Mouse (Mus musculus): ENCODE measurements around the gene Lsm7. TPM values are rescaled to one million over a fixed set of nuclear protein-coding genes. Genes with fewer than 3 reads are reported as not detected.
A peak's percentile ranks its signal among the peaks of the same experiment; 100 is the strongest.

The Lsm7 gene
- polyA plus RNA-seq, 1 experiment, result 106 TPM

DNA sequence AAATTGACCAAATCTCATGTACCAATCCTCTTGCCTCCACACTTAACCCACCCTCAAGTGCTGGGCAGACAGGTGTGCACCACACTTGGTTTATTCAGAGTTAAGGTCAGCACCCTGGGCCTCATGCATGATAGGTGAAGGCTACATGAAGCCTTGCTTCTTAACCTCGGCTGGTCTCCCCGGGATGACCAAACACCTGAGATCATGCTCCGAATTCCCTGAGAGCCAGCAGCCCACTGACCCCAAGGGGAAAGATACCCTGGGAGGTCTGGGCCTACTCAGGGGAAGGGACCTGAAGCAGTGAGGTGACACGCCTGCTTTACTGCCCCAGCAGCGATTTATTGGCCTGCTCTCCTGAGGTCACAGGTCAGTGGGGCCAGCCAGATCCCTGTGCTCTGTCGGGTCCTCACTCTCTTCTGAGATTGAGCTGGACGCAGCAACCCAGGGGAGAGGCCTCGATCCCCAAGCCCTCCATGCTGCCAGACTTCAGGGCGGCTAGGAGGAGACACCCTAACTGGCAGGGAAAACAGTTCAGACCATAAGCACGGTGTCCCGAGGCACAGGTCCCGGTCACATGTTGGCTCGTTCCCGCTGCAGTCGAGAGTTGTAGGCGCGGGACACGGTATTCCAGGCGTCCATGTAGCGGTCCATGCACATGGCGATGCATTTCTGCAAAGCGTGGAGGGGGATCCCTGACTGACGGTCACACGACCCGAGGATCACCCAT is 44.7 kb upstream of the Lsm7 start:
- H3K4me3 ChIP-seq (ENCODE audit: insufficient read depth, low read length), result peak overlapping the region; percentile 65
- H3K27ac ChIP-seq (ENCODE audit: insufficient read depth, low read length), result no peak overlapping the region
- TF ChIP-seq CTCF (IDR thresholded peaks at IDR 0.05; ENCODE audit: borderline replicate concordance, insufficient read depth, low read length) (no peak), POLR2A (IDR thresholded peaks at IDR 0.05; ENCODE audit: low read depth, low read length) (peak; percentile 37; the same call in 1 of the 2 replicates)
- H3K4me1 ChIP-seq (ENCODE audit: control insufficient read depth, insufficient read depth, low read length), result 0 out of 2 replicates have a peak, but pooled peaks cover 3% of the 10 kb centered on the region

DNA sequence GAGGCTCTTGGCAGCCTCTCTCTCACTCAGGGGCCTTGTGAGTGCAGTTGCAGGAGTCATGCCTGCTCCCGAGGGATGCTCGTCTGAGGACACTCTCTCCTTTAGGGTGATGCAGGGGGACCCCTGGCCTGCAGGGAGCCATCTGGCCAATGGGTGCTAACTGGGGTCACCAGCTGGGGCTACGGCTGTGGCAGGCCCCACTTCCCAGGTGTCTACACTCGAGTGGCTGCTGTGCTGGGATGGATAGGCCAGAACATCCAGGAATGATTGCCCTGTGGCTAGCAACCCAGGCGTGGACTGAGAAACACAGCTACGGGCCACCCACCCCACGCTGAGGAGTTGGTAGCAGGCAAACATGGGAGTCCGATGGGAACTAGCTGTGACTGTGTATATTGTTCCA is 44.1 kb upstream of the Lsm7 start:
- Histone ChIP-seq H3K4me3 (ENCODE audit: insufficient read depth, low read length) (peak overlapping the region; percentile 65; the same call in 1 of the 2 replicates), H3K27ac (ENCODE audit: insufficient read depth, low read length) (no peak overlapping the region), H3K4me1 (ENCODE audit: control insufficient read depth, insufficient read depth, low read length) (0 out of 2 replicates have a peak, but pooled peaks cover 3% of the 10 kb centered on the region)
- no peak for TF ChIP-seq POLR2A (IDR thresholded peaks at IDR 0.05; ENCODE audit: low read depth, low read length)
- TF ChIP-seq CTCF (IDR thresholded peaks at IDR 0.05; ENCODE audit: borderline replicate concordance, insufficient read depth, low read length), result no peak

DNA sequence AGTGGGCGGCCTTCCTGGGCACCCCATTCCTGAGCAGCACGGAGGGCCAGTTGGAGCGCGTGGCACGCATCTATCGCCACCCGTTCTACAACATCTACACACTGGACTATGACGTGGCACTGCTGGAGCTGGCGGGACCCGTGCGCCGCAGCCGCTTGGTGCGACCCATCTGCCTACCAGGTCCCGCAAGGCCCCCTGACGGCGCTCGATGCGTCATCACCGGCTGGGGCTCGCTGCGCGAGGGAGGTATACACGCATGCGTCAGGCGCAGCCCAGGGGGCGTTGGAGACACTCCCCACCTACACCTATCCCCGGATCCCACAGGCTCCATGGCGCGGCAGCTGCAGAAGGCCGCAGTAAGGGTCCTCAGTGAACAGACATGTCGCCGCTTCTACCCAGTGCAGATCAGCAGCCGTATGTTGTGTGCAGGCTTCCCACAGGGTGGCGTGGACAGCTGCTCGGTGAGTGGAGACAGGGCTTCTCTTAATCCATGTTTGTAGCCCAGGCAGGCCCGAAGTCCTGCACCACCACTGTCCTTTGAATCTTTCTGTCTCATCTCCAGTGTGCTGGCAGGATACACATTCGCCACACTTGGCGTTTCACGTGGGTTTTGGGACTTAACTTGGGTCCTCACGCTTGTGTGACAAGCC is 43.0 kb upstream of the Lsm7 start:
- Histone ChIP-seq H3K27ac (ENCODE audit: insufficient read depth, low read length) (no peak overlapping the region), H3K4me1 (ENCODE audit: control insufficient read depth, insufficient read depth, low read length) (0 out of 2 replicates have a peak, but pooled peaks cover 3% of the 10 kb centered on the region), H3K4me3 (ENCODE audit: insufficient read depth, low read length) (no peak overlapping the region)
- TF ChIP-seq POLR2A (IDR thresholded peaks at IDR 0.05; ENCODE audit: low read depth, low read length) (peak; percentile 44), CTCF (IDR thresholded peaks at IDR 0.05; ENCODE audit: borderline replicate concordance, insufficient read depth, low read length) (no peak)

DNA sequence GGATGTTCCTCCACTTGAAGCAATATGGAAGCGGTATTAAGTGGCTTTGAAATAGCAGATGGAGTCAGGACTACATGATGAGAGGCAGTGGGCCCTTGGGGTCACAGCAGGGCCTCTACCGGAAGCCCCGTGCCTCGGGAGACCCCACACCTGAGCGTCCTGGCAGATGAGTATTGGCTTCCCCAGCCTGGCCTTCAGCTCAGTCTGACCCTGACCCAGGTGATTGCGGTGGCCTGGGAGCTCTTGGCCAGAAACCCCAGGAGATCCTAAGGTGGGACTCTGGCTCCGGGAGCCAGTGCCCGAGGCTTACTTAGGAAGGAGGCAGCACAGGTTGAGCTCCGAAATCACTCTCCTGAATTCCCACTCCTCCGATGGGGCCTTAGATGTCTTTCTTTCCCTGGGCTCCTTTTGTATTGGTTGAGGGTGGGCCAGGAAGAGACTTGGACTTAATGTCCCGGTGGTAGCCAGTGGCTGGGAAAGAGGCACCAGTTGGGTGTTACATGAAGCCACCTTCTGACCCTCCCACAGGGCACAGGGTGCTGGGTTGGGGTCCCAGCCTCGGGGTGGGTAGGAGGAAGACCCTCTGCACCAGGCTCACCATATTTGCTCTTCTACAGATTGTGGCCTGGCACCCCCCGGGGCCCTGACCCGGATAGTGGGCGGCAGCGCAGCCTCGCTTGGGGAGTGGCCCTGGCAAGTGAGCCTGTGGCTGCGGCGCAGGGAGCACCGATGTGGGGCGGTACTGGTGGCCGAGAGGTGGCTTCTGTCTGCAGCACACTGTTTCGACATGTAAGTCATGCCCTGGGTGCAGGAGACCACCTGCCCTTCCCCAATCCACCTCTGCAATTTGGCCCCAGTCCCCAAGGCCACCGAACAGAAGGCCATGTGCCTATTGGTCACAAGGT is 41.8 kb upstream of the Lsm7 start:
- H3K4me1 ChIP-seq (ENCODE audit: control insufficient read depth, insufficient read depth, low read length), result 0 out of 2 replicates have a peak, but pooled peaks cover 3% of the 10 kb centered on the region
- TF ChIP-seq CTCF (IDR thresholded peaks at IDR 0.05; ENCODE audit: borderline replicate concordance, insufficient read depth, low read length) (no peak), POLR2A (IDR thresholded peaks at IDR 0.05; ENCODE audit: low read depth, low read length) (no peak)
- H3K27ac ChIP-seq (ENCODE audit: insufficient read depth, low read length), result no peak overlapping the region
- no peak overlapping the region for H3K4me3 ChIP-seq (ENCODE audit: insufficient read depth, low read length)

DNA sequence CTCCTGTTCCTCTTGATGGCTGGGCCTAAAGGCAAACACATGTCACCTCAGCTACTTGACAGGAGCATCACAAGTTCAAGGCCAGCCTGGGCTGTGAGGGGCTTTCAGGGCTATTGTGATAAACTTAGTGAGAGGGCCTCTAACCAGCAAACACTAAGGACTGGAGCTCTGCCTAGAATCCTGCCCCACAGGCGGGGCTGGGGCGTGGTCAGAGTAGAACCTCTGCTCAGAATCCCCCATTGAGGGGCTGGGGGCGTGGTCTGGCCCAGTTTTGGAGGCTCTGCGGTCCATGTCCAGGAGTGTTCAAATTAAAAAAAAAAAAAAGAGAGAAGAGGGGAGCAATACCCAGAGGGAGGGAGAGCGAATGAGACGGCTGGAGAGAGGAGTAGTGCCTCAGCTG is 40.7 kb upstream of the Lsm7 start:
- Histone ChIP-seq H3K27ac (ENCODE audit: insufficient read depth, low read length) (no peak overlapping the region), H3K4me3 (ENCODE audit: insufficient read depth, low read length) (no peak overlapping the region), H3K4me1 (ENCODE audit: control insufficient read depth, insufficient read depth, low read length) (0 out of 2 replicates have a peak, but pooled peaks cover 3% of the 10 kb centered on the region)
- TF ChIP-seq POLR2A (IDR thresholded peaks at IDR 0.05; ENCODE audit: low read depth, low read length), result no peak
- no peak for TF ChIP-seq CTCF (IDR thresholded peaks at IDR 0.05; ENCODE audit: borderline replicate concordance, insufficient read depth, low read length)

DNA sequence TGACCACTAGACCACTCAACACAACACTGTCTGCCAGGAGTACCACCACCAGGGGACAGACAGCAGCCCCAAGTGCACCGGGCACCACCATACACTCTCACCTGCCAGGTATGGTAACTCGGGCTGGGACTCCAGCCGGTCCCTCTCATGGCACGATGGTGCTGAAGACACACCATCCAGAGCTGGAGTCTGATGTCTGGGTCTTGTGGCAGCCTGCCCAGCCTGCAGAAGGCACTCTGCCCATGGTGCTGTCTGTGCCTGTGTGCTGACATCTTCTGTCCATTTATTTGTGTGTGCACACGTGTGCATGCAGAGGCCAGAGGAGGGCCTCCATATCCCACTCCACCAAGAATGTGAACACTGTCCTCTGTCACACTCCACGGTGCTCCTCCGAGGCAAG is 40.1 kb upstream of the Lsm7 start:
- TF ChIP-seq CTCF (IDR thresholded peaks at IDR 0.05; ENCODE audit: borderline replicate concordance, insufficient read depth, low read length) (no peak), POLR2A (IDR thresholded peaks at IDR 0.05; ENCODE audit: low read depth, low read length) (no peak)
- Histone ChIP-seq H3K4me1 (ENCODE audit: control insufficient read depth, insufficient read depth, low read length) (0 out of 2 replicates have a peak, but pooled peaks cover 3% of the 10 kb centered on the region), H3K27ac (ENCODE audit: insufficient read depth, low read length) (no peak overlapping the region)

DNA sequence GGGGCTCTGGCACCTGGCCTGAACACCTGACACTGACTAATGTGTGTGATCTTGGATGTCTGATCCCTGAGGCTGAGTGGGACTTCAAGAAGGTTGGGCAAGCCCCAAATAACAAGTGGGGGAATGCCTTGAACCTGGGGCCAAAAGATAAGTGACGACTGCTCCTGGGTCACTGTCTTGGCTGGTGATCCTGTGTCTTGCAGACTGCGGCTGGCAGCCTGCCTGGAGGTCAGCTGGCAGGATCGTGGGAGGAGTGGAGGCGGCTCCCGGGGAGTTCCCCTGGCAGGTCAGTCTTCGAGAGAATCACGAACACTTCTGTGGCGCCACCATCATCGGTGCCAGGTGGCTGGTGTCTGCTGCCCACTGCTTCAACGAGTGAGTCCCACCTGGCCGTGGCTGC is 32.2 kb upstream of the Lsm7 start:
- H3K4me1 ChIP-seq (ENCODE audit: control insufficient read depth, insufficient read depth, low read length), result no peaks in the 10 kb centered on the region
- no peak overlapping the region for H3K4me3 ChIP-seq (ENCODE audit: insufficient read depth, low read length)
- TF ChIP-seq CTCF (IDR thresholded peaks at IDR 0.05; ENCODE audit: borderline replicate concordance, insufficient read depth, low read length), result no peak
- no peak for TF ChIP-seq POLR2A (IDR thresholded peaks at IDR 0.05; ENCODE audit: low read depth, low read length)
- no peak overlapping the region for H3K27ac ChIP-seq (ENCODE audit: insufficient read depth, low read length)

More for the DNA sequence above, 40.1 kb upstream of the Lsm7 start:
- no peak overlapping the region for H3K4me3 ChIP-seq (ENCODE audit: insufficient read depth, low read length)

DNA sequence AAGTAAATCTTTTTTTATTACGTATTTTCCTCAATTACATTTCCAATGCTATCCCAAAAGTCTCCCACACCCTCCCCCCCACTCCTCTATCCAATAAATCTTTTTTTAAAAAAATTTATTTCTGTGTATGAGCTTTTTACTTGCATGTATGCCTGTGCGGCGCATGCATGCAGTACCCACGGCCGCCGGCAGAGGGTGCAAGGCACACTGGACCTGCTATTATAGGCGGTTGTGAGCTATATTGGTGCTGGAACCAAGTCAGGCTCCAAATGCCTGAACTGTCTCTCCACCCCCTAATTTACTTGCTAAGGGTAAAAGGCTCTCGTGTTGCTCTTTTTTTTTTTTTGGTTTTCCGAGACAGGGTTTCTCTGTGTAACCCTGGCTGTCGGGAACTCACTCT is 26.3 kb upstream of the Lsm7 start:
- no peak overlapping the region for H3K27ac ChIP-seq (ENCODE audit: insufficient read depth, low read length)
- no peaks in the 10 kb centered on the region for H3K4me1 ChIP-seq (ENCODE audit: control insufficient read depth, insufficient read depth, low read length)
- TF ChIP-seq POLR2A (IDR thresholded peaks at IDR 0.05; ENCODE audit: low read depth, low read length), result no peak
- TF ChIP-seq CTCF (IDR thresholded peaks at IDR 0.05; ENCODE audit: borderline replicate concordance, insufficient read depth, low read length), result peak; percentile 93
- no peak overlapping the region for H3K4me3 ChIP-seq (ENCODE audit: insufficient read depth, low read length)

DNA sequence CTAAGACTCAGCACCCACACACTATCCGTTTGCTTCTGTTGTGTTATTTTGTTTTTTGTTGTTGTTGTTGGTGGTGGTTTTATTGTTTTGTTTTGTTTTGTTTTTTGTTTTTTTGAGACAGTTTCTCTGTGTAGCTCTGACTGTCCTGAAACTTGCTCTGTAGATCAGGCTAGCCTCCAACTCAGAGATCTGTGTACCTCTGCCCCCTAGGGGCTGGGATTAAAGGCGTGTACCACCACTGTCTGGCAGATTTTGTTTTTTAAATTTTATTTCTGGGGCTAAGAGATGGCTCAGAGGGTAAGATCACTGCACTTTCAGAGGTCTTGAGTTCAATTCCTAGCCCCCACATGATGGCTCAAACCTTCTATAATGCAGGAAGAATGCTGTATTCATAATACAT is 25.9 kb upstream of the Lsm7 start:
- Histone ChIP-seq H3K4me3 (ENCODE audit: insufficient read depth, low read length) (no peak overlapping the region), H3K27ac (ENCODE audit: insufficient read depth, low read length) (no peak overlapping the region), H3K4me1 (ENCODE audit: control insufficient read depth, insufficient read depth, low read length) (no peaks in the 10 kb centered on the region)
- TF ChIP-seq POLR2A (IDR thresholded peaks at IDR 0.05; ENCODE audit: low read depth, low read length) (no peak), CTCF (IDR thresholded peaks at IDR 0.05; ENCODE audit: borderline replicate concordance, insufficient read depth, low read length) (no peak)
